Mouse (Mus musculus) left cerebral cortex, postnatal 36 days (tissue): ENCODE measurements at regions not wholly inside any gene's neighbourhood (a gene's known extent, or its start where the extent isn't known, plus 50 kb on each side); places are given as distances from the start of the nearest gene placed in this dataset.

Experiments
- DNase-seq, 2 experiments: peaks; one replicate each; pipeline ENCODE4 v3.0.0; 2021 to 2022; ENCODE audit warnings: low spot score in 2 of 2, mixed read lengths in 1 of 2
- intact Hi-C: fragments of 180-260 bp; cut with DNase I; formaldehyde crosslinking; loops from one replicate; pipeline ENCODE4 v1.15.1; 2025

DNA sequence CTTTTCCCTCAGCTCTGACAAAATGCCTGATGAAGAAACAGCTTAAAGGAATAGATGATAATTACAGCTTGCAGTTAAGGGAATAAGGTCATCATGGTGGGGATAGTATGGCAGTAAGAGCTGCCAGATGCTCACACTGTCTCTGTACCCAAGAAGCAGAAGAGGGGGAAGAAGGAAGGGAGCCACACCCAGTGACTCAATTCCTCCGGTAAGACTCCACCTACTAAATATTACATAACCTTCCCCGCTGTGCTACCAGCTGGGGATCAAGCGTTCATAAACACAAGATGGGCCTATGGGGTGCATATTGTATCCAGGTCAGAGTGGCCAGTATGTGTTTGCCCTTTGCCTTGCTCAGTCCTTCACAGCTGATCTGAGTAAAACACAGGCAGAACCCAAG is 468.9 kb downstream of the Rnf144a start:
- DNase-seq = no peak
- intact Hi-C loops = no loop called here

- DNase-seq = no peak
- intact Hi-C loops = no loop called here
Observed at GRCm38 (mm10) chr12:25938856-25939255, 476.2 kb downstream of the Rnf144a start.

DNA sequence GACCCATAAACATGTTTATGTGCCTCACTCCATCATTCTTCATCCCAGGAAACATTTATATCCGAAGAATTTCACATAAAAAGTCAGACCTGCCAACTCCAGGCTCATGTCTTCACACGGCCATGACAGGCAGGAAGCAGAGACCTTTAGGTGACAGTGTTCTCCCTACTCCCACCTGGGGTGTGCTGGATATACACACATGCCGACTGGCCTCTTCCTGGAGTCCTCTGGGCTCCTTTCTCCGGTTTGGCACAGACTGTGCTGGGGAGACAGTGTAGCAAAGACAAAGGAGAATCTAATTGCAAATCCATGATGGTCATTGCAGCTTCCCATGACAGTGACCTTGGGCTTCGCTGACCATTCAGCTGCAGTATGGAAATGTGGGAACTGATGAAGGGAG is 480.1 kb downstream of the Rnf144a start:
- intact Hi-C loops = no loop called here

GRCm38 (mm10) chr12:25934526-25934925 is 480.5 kb downstream of the Rnf144a start:
- intact Hi-C loops = no loop called here
- DNase-seq = no peak

More for the DNA sequence above, 480.1 kb downstream of the Rnf144a start:
- no peak for DNase-seq

GRCm38 (mm10) chr12:25926367-25926766 is 488.7 kb downstream of the Rnf144a start:
- DNase-seq = no peak
- intact Hi-C loops = no loop called here

DNA sequence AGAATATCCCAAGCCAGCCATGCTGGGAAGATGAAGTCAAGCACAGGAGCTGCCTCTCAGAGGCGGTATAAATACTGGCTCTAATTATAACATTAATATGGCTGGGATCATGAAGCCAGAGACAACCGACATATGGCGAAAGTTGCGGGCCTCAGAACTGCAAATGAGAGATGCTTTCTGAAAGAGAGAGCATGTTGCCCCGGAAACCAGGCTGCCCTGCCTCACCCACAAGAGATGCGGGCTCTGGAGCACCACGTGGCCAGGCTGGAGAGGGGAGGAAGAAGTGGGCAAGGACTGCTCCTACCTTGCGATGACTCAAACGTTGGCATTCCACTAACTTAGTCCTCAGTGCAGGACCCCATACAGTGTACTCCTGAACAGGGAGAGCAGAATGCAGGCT is 490.5 kb downstream of the Rnf144a start:
- intact Hi-C loops = no loop called here
- DNase-seq = peak; percentile 24 to 51

- intact Hi-C loops = no loop called here
- no peak for DNase-seq
Observed at GRCm38 (mm10) chr12:25923772-25924171, 491.3 kb downstream of the Rnf144a start.

DNA sequence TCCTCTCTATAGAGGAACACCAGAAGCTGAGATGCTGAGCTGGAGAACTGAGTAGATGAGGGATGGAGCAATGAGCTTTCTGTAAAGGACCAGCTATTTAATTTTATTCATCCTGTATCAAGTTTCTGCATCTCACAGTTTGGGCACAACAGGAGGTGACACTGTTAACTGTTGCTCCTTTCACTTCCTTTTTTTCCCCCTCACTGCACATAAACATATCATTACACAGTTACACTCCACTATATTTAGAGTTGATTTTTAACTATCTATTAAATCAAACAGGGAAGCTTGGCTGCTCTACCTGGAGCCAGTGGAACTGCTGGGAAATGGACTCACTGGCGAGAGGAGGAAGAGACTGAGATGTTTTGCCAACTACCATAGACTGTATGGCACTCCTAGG is 509.4 kb downstream of the Rnf144a start:
- no peak for DNase-seq
- intact Hi-C loops = no loop called here

GRCm38 (mm10) chr12:25896543-25896942 is 518.5 kb downstream of the Rnf144a start:
- no peak for DNase-seq
- intact Hi-C loops = no loop called here

DNA sequence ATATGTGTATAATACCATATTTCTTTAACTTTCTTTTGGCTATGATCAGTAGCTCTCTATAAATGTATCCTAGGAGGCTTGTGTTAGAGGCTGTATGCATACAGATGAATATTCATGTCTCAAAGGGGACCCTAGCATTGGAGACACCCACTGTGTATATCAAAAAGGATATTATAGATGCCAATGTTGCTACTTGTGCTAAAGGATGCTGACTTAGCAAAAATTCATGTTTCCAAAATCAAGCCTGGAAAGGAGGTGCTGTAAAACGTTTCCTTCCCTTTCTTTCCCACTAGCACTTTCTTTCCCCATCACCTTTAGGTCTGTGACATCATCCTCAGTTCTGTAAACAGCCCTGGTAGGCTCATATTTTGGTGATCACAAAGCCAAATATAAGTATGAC is 519.4 kb downstream of the Rnf144a start:
- DNase-seq = no peak
- intact Hi-C loops = no loop called here

GRCm38 (mm10) chr12:25891391-25892167 is 523.5 kb downstream of the Rnf144a start:
- intact Hi-C loops = no loop called here
- no peak for DNase-seq

DNA sequence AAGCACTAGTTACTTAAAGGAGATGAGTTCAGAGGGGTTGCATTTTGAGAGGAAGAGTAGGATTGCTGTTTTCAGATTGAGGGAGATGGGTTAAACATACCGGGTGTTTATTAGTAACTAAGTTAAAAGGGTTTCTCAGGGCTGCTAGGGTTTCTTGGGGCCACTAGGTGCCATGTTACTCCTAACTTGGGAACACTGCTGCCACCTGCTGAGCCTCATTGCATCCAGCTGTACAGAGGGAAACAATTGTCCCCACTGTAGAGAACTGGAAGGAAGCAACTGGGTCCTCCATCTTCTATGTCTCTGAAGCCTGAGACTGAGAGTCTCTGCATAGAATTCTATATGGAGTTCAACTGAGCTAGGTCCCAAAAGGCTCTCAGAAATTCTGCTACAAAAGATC is 524.3 kb downstream of the Rnf144a start:
- intact Hi-C loops = no loop called here
- DNase-seq = no peak

DNA sequence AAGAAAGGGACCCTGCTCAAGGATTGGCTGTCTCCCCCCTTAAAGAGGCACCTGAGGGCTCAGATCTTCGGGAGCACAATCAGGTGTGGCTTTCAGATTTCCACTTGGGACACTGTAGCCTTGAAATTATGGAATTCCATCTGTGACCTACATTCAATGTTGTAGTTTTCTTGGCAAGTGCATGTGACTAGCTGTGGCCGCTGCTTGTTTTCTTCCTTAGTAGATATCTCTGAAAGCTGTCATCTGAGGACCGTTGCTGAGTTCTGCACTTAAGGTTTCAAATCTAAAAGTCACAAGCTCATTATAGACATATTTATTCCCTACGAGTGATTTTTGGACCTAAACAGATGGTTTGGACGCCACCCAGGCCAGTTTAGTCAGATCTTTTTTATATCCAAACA is 531.3 kb downstream of the Rnf144a start:
- intact Hi-C loops = no loop called here

GRCm38 (mm10) chr12:25871816-25872215 is 543.2 kb downstream of the Rnf144a start:
- DNase-seq = no peak
- intact Hi-C loops = no loop called here

More for the DNA sequence above, 531.3 kb downstream of the Rnf144a start:
- no peak for DNase-seq

- intact Hi-C loops = no loop called here
Observed at GRCm38 (mm10) chr12:25871001-25871461, 544.0 kb downstream of the Rnf144a start.

GRCm38 (mm10) chr12:25869846-25870245 is 545.2 kb downstream of the Rnf144a start:
- intact Hi-C loops = loop anchor here (10.0 kb wide), 2 partner anchors 205 to 775 kb away; partner anchors contain the start of gene Id2

More at GRCm38 (mm10) chr12:25871001-25871461, 544.0 kb downstream of the Rnf144a start:
- peak; percentile 58 to 60 for DNase-seq

DNA sequence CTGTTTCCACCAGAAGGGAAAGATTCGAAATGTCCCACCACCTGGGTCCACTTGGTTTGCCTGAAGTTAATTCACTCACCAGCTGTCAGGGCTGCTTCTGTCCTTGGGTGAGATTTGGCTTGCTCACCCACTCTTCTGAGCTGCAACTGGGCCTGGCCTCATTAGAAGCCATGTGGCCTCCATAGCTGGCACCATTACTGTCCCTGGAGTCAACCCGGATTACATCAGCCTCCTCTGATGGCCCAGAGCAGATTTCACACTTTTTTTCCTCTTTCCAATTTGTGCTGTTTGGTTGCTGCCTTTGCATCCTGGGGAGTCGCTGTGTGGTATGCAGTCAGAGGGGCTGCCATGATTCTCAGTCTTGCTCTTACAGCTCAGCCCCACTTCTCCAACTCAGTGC is 550.0 kb downstream of the Rnf144a start:
- intact Hi-C loops = loop anchor here (10.0 kb wide), 2 partner anchors 210 to 770 kb away; partner anchors contain the start of gene Id2
- DNase-seq = no peak

More at GRCm38 (mm10) chr12:25869846-25870245, 545.2 kb downstream of the Rnf144a start:
- DNase-seq = no peak

DNA sequence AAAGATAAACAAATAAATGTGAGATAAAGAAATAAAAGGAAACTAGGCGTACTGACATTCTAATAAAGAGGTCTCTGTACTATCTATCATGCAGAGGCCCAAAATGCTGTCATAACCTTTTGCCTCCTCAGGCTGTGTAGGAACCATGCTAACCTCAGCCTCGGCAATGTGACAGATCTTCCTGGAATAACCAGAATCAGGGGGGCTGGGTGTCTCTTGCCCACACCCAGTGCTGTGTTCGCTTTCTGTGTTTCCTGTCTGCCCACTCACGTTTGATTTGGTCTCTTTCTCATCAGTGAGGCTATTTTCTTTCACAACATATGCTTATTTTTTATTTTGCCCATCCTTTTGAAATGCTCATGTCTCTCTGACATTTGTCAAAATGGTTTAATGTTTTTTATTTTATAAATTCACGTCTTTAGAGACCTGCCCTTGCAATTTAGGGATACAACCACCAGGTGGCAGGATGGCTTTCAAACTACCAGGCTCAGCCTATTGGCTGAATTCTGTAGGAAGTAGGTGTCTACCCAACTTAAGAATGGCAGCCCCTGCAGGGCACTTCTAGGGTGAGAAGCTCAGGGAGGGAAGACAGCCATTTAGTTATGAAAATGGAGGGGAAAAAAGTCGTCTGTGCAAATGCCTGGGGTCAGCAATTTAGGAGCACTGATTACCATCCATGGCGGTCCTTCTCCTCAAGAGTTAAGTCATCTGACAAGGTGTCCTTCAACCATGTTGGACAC is 550.8 kb downstream of the Rnf144a start:
- intact Hi-C loops = loop anchor here (5.0 to 10.0 kb wide), 3 partner anchors 211 to 769 kb away; partner anchors contain the start of gene Id2
- peak; percentile 22 to 24 for DNase-seq

DNA sequence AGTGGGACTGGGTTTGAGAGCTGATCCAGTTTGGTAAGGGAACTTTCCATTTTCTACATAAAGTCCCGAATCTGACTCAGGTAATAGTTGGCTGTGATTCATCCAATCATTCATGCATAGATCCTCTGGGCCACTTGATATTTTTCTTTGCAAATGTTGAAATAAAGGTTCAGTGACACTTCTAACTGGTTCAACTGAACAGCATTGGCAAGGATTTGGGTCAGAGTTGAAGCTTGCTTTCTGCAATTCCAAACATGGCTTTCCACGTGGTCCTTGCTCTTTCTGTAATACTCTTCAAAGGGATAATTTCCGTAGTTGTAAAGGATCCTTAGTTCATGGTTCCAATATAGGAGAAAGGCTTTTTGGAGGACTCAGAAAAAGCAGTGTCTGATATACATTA is 554.0 kb downstream of the Rnf144a start:
- DNase-seq = no peak
- intact Hi-C loops = loop anchor here (5.0 to 10.0 kb wide), 3 partner anchors 214 to 766 kb away; partner anchors contain the start of gene Id2

- intact Hi-C loops = no loop called here
- DNase-seq = no peak
Observed at GRCm38 (mm10) chr12:25858397-25858796, 556.7 kb downstream of the Rnf144a start.
